Mouse (Mus musculus) MEL (cell line): ENCODE data around the gene Qprt.

Source experiments
- CTCF ChIP-seq, 3 experiments: IDR thresholded peaks in 2 of 3; conservative IDR thresholded peaks in 1 of 3; 2 replicates each; pipeline ENCODE4 v1.5.1; 2011 to 2012; ENCODE audit warnings: low read length in 3 of 3, low read depth in 2 of 3, mild to moderate bottlenecking in 2 of 3, improper control_type of control experiment in 1 of 3, inconsistent platforms in 1 of 3, mixed read lengths in 1 of 3, moderate library complexity in 1 of 3; ENCODE audit not compliant: control insufficient read depth in 1 of 3, insufficient read depth in 1 of 3, poor library complexity in 1 of 3, severe bottlenecking in 1 of 3
- ELF1 ChIP-seq: IDR thresholded peaks from 2 replicates; pipeline ENCODE4 v1.6.1; 2014; ENCODE audit warnings: low read depth, mild to moderate bottlenecking, inconsistent platforms, low read length, improper control_type of control experiment, moderate library complexity
- ETS1 ChIP-seq: IDR thresholded peaks from 2 replicates; pipeline ENCODE4 v1.6.1; 2012; ENCODE audit warnings: low read depth, mild to moderate bottlenecking, inconsistent platforms, low read length, improper control_type of control experiment, moderate library complexity
- GABPA ChIP-seq: IDR thresholded peaks from 2 replicates; pipeline ENCODE4 v1.6.1; 2012; ENCODE audit warnings: low read depth, mild to moderate bottlenecking, inconsistent platforms, low read length, improper control_type of control experiment, moderate library complexity
- GATA1 ChIP-seq: IDR thresholded peaks from 2 replicates; pipeline ENCODE4 v1.6.1; 2011; ENCODE audit warnings: low read depth, low read length, improper control_type of control experiment
- KAT2A ChIP-seq: conservative IDR thresholded peaks from 2 replicates; pipeline ENCODE4 v1.6.1; 2012; ENCODE audit warnings: low read depth, low read length, improper control_type of control experiment, inconsistent platforms
- RCOR1 ChIP-seq: IDR thresholded peaks from 2 replicates; pipeline ENCODE4 v1.6.1; 2012; ENCODE audit warnings: low read depth, mild to moderate bottlenecking, inconsistent platforms, low read length, improper control_type of control experiment
- TBP ChIP-seq: IDR thresholded peaks from 2 replicates; pipeline ENCODE4 v1.8.0; 2011; ENCODE audit warnings: low read depth, low read length, improper control_type of control experiment
- UBTF ChIP-seq: IDR thresholded peaks from 2 replicates; pipeline ENCODE4 v1.6.1; 2012; ENCODE audit warnings: low read depth, mild to moderate bottlenecking, inconsistent platforms, low read length, improper control_type of control experiment, moderate library complexity, borderline replicate concordance; ENCODE audit not compliant: insufficient read depth
- ZKSCAN1 ChIP-seq: IDR thresholded peaks from 2 replicates; pipeline ENCODE4 v1.6.1; 2012; ENCODE audit warnings: low read depth, mild to moderate bottlenecking, inconsistent platforms, low read length, improper control_type of control experiment, moderate library complexity
- ZMIZ1 ChIP-seq: IDR thresholded peaks from 2 replicates; pipeline ENCODE4 v1.6.1; 2012; ENCODE audit warnings: low read depth, mild to moderate bottlenecking, inconsistent platforms, low read length, improper control_type of control experiment, moderate library complexity

DNA sequence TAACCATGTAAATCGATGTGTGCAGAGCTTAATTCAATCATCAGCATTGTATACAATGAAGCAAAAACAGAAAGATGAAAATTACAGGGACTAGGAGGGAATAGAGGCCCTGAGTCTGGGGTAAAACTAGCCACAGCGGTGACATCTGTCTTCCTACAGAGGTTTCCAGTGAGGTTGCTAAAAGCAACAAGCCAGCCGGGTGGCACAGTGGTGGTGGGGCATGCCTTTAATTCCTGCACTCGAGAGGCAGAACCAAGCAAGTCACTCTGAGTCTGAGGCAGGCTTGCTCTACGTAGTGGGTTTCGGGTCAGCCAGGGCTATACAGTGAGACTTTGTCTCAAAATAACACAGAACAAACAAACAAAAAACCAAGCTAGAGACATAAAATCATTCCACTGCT, 19.9 kb downstream of the Qprt start:
- TF ChIP-seq TBP (no peak), UBTF (no peak), ETS1 (no peak), RCOR1 (no peak), ZMIZ1 (no peak), ZKSCAN1 (no peak), GABPA (no peak), CTCF (IDR thresholded peaks at IDR 0.05 in 2 of 3, conservative IDR thresholded peaks at IDR 0.05 in 1 of 3; ENCODE audit: control insufficient read depth in 1 of 3, insufficient read depth in 1 of 3, low read depth in 2 of 3, low read length in 3 of 3, poor library complexity in 1 of 3, severe bottlenecking in 1 of 3) (no peak), ELF1 (no peak), GATA1 (no peak), KAT2A (no peak)
